Mouse (Mus musculus) adipocyte (in vitro differentiated cells): ENCODE measurements at regions not wholly inside any gene's neighbourhood (a gene's known extent, or its start where the extent isn't known, plus 50 kb on each side); places are given as distances from the start of the nearest gene placed in this dataset.

ENCODE experiments used
- DNase-seq: peaks from one replicate; pipeline ENCODE4 v3.0.0-alpha.2; 2016; ENCODE audit warnings: low spot score

DNA sequence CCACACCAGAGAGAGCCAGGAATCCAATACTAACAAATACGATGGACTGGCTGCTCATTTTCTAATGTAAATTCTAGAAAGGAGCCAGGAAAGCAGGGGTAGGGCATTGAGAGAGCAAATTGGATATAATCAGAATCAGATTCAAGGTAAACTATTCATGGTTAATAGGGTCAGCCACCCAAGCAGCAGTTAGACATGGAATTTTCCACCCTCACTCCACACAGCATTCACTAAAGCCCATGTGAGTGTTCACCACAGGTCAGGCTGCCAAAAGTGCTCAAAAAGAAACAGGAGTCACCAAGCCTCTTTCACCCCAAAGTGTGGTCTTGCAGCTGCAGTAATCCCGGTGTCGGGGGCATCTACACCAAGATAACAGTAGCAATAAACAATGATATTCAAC, 596.9 kb downstream of the Tox3 start:
- DNase-seq, result no peak

DNA sequence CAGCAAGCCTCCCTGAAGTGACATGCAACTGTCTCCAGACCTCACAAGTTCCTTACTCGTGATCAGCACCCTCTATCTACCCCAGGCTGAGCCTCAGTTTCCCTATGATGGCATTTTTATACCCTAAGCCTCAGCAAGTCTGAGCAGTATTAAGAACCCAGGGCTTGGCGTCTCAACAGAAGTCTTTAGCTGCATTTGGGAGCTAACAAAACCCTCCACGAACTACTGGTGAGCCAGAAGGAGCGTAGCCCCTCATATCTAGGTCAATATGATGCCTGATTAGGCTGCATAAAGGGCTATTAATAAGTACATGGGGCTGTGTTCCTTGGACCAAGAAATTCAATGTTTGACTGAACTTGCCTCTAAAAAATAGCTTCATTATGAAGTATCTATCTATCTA, 600.4 kb downstream of the Tox3 start:
- no peak for DNase-seq

DNA sequence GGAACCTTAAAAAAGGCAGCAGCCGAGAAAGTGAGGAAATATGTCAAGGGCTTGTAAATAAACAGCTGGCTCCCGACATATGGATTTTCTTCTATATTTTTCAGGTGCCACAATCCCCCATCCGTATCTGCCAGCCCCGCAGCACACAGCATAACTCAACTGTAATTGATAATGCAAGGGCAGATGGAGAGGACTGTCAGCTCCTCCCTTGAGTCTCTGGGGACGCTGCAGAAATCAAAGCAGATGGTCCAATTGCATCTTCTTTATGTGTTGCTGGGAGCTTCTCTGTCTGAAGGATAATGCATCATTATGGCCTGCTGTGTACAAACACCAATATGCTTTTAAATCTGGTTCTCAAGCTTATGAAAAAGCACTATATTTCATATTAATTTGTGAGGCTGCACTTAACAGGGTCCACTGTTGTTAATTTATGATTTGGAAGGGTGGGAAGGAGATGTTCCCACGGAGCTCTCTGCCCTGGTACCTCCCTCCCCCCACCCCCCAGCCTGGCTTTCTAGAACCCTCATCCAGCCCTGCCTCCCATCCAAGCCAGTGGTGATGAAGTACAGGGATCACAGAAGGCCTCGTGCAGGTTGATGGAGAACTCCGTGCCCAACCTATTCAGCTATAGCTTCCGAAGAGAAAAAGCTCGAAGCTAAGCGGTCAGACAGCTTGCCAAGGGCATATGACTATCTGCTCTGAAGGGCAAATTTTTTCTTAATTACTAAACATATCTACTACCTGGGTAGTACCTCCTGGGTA, 603.7 kb downstream of the Tox3 start:
- DNase-seq, result no peak

DNA sequence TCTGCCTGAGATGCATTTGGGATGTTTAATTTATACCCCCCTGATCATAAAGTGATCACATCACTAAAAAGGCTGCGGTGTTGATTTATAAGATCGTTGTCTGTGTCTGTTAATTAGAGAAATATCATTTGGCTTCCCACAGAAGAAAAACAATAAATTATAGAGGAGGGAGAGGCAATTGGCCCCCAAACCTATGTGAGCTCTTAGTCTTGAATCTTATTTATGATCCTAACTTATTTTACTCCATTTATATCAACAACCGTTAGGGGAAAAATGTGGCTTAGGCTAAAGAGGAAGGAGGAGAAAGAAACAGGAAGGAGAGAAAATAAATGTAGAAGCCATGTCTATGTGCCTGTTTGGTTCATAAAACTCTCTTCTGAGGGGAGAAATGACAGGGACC, 609.5 kb downstream of the Tox3 start:
- DNase-seq, result no peak

DNA sequence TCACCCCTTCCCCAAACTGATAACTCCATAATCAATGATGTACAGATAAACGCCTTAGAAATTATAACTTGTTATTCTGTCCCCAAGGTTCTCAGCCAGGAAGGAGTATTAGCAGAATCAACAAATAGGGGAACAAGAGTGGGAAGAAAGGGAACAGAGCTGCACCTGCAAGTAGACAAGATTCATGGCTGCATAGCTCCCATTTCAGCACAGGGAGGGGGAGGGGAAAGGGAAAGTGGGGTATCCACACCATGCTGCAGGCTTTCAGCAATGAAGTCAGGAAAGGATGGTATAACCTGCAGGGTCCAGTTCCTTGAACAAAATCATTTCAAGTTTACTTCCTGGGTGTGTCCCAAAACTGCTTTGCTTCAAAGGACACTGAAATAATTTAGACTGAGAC, 610.5 kb downstream of the Tox3 start:
- DNase-seq, result no peak

DNA sequence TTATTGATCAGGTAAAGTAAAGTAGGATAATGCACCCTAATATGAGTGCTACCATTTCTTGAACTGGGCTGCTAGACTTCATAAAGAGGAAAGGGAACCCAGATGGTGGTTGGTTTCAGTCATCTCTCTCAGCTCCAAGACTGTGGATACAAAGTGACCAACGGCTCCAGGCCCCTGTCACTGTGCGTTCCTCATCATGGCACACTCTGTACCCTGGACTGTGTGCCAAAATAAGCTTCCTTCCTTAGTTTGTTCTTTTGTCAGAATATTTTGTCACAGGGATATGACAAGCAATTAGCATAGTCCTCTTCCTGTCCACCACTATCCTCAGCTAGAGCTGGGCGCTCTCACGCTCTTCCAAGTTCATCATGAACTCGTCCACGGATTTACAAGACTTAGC, 620.9 kb downstream of the Tox3 start:
- no peak for DNase-seq

DNA sequence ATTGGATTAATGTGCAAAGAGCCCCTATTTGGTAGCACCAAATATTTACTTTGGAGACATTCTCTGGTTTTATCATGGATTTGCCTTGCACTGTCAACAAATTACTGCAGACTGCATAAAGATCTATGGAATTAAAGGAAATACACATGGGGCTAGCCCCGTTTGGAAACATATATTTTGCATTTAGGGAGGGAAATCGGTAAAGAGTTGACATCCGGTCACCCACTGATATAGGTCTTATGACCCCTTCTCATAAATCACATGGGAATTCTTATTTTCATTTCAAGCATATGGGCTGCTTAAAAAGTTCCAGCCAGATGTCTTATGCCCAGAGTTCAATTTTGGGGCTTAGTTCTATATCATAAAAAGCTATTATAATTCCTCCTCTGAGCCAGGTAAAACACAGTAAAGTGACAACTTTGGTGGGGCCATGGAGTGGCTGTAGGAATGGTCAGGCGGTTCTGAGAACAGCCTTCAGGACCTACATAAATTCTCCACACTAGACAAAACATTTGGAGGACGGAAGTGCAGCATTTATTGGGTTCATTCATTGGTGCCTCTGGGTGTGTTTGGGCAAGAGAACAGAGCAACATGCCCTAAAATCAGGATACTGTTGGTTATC, 626.3 kb downstream of the Tox3 start:
- no peak for DNase-seq

DNA sequence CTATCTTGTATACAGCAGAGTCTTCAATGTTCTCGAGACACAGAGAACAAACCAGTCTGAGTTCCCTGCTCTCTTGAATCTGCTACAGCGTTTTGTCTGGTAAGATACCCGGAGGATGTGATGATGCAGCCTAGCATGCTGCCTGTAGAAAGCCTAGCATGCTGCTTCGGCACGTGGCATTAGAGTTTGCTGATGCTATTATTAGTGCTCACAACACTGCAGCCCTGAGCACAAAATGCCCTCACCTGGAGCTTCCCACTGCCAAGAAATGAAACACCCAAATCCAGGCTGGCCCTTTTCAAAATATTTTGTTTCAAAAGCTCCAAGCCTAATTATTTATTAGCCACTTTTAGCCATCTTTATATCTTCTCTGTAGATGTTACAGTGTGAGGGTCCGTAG, 634.3 kb downstream of the Tox3 start:
- DNase-seq, result no peak

DNA sequence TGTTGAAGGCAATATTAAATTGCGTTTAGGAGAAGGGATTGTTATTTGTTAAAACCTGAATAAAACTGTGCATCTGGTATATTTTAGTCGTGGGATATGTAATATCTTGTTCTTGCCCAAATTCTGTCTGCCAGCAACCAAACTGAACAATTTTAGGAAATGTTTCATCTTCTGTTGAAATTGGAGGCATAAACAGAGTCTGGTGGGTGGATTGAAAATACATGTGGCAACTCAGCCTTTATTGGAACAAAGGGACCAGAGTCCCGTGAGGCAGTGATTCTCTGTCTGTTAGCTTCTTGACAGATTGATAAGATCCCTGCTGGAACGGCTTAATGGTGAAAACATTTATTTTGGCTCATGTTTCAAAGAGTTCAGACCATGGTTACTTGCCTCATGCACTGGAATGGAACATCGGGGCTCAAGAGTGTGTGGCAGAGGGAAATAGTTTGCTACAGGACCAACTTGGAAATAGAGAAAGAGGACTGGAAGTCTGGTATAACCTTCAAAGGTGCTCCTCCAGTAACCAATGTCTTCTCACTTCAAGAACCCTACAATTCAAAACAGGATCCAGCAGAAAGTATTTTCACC, 640.7 kb downstream of the Tox3 start:
- no peak for DNase-seq

DNA sequence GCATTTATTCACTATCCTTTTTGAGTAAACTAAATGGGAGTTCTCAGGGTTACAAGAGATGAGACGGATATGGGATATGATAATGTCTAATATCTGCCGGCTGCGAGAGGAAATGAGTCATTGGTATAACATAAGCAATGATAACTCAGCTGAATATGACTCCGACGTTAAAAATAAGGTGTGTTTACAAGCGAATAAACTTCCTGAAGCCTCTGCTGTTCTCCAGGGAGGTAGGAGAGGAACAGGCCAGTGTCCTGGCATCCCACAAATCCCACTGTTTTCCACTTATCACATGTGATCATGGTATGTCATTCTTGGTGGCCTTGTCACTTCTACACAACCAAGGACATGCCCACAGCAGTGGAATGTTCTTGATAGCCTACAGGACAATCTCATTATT, 641.7 kb upstream of the Sall1 start:
- DNase-seq, result no peak

DNA sequence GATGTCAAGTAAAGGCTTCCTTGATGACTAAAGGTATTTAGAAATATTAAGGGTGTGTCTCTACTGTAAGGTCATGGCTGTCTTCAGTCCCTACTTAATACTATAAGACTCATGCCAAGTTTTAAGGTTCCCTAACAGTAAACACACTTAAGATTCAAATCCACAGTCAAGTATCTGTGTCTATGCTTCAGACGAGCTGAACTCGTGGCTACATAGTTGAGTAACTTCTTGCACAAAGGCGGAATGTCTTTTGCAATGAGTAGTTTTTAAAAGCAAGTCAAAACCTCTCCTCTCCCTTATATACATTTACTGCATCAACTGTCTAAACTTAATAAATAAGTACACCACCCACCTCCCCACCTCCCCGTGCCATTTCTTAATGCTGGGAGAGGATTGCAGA, 637.0 kb upstream of the Sall1 start:
- DNase-seq, result no peak

DNA sequence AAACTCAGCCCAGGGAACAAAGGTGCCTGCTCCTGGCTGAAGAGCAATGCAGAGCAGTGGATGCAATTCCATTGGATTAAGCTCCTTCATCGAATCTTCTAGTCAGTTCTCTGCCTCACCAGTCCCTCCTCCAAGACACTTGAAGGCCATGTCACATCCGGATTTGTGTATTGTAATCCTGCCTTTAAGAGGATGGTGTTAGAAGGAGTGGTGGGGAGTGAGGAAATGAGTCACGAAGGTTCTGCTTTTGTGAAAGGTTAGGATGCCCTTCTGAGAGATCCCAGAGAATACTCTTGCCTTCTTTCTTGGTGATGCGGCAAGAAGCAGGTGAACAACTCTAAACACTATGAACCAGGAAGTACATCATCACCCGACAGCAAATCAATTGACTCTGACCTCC, 636.4 kb upstream of the Sall1 start:
- DNase-seq, result no peak

DNA sequence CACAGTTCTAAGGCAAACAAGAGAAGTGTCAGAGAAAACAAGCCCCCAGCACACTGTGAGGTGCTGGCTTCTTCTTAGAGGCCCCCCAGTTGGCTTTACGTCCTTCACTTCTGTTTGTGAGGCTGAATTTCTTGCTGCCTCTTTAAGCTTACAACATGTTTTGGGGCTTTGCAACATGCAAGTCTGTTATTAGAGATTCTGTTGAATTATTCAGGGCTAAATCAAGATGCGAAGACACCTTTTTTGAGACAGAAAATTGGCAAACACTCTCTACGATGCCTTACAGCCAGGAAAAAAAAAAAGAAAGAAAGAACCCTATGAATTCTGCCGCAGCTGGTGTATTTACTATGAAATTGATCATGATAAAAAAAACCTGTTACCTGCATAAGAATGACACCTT, 635.6 kb upstream of the Sall1 start:
- DNase-seq, result no peak

DNA sequence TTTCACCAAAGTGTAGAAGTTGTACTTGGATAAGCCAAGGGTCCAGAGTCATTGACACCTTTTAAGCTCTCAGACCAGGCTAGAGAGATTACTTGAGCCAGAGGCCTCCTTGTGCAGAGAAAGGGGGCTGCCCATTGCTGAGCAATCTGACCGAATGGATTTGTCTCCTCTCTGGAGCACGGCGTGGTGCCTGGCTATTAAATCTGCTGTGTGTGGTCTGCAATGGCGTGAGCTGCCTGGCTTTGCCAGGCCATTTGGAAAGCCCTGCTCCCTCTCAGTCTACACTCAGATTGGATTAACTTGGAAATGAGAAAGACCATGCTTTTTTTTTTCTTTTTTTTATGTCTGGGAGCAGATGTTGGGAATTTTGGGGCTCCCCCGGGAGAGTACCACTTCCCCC, 633.3 kb upstream of the Sall1 start:
- no peak for DNase-seq

DNA sequence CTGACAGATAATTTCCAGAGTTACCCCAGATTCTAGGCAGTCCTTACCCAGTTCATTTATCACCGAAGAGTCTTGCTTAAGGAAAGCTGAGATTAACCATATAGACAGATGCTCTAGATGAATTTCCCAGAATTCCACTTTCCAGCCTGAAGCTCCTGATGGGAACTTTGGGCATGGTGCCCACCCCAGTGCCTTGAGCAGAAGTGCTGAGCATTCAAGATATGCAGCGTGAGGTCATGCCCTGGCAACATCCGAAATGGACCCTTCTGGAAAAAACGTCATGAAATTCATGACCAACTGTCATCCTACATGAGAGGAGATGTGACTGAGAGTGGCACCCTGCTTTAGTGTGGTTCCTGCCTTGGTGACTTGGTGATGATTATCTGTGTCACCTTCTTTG, 629.9 kb upstream of the Sall1 start:
- no peak for DNase-seq

DNA sequence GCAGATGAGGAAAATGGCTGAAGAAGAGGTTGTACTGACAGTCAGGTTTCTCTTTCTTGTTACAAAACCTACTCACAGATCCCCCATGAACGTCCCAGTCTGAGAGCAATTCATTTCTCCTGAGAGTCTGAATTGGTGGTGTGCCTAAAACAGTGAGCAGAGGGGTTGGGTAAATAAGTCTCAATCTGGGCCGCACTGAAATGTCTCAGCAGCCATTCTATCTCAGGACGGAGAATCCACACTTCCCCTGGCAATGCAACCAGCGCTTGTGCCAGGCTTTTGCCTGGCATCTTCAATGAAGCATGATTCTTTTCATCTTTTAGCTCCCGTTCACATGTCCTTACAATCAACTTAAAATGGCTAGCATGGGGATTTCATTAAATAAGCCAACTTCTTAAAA, 628.7 kb upstream of the Sall1 start:
- no peak for DNase-seq

DNA sequence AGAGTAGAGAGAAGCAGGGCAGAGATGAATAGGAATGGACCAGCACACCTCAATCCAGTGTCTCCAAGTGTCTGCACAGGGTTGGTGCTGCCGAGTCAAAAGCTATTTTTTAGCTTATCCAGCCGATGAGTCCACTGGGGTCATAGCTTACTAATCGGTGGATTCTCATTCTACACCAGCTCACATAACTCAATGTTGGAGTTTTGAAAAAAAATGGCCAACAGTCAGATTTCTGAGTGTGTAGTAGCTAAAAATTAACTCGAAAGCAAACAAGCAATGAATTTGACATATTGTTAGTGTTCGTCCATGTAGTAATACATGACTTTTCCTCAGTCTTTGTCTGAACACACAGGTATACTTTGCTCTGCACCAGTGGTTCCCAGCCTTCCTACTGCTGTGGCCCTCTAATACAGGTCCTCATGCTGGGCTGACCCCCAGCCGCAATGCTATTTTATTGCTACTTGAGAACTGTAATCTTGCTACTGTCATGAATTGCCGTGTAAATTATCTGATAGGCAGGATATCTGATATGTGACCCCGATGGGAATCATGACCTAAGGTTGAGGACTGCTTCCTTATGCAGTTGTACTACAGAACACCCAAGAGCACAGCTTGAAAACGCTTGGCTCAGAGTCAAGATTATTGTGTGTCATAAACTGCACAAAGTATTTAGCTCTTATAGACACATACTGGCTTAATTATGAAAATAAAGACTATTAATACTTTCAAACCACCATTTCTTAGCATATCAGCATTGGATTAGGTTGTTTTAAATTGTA, 621.1 kb upstream of the Sall1 start:
- no peak for DNase-seq

DNA sequence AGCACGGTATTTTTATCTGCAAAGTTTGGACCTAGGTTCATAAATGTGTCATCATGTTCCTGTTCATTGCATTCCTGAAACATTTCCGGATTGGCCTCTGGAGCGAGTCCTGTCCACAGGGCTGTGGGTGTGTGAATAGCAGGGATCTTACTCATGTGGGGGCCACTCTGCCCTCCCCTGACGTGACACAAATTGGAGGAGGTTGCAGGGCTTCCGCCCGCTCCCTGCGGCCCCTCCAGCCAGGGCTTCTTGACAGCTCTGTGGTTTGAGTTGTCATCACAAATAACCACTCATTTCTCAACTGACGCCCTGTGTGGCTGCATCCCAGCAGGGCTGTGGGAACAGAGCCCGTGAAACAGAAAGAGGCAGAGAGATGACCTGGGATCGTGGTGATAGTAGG, 619.9 kb upstream of the Sall1 start:
- no peak for DNase-seq

DNA sequence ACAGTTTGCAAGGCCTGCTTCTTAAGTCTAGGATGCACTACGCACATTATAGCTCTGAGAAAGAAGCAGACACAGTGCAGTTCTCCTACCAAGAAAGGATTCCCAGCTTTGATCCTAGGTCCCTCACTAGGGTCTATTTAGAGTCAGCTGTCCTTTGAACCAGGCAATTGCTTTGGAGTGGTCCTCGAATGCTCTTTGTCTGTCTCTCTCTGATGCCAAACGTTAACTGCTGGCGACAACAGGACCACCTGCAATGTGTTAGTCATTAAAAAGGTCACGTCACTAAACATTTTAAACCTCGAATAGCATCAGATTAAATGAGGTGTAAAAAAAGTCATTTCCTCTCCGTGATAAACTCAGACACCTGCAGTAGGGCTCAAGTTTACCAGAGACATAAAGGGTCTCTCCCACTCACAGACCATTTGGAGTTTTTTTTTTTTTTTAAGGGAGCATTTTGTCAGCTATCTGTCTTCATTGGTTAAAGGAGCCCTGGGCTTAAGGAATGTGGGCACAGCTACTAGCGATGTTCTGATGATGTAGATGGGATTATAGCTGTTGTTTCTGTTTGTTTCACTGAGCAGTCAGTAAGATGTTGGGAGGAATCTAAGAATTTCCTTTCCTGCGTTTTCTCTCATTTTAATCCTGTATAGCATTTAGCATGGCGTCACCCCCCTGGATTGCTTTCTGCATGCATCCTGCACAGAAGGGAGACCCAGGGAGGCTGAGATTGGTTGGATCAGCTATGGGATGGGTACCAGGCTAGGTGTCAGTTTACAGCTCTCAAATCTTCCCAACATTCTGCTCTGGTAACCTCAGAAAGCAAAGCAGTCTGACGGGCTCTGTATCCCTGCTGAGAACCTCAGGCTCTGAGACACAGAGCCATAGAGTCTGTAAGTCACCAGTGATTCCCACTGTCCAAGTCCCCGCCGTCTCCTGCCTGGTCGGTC, 615.3 kb upstream of the Sall1 start:
- no peak for DNase-seq

DNA sequence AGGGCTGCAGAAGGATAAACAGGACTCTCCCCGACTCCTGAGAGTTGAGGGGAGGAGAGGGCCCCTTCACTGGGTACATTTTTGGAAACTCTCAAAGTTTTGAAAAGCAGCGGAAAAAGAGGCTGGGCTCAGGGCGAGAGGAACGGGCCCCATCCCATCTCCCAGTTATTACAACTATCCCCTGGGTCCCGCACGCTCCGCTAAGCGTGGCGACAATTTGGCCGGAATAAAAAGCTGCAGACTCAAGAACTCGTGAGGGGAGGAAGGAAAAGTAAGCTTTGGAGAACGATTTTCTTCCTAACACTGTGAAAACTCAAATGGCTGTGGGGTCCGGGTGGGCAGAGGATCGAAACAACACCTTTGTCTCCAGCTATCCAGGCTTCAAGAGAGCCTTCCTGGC, 611.4 kb upstream of the Sall1 start:
- no peak for DNase-seq

DNA sequence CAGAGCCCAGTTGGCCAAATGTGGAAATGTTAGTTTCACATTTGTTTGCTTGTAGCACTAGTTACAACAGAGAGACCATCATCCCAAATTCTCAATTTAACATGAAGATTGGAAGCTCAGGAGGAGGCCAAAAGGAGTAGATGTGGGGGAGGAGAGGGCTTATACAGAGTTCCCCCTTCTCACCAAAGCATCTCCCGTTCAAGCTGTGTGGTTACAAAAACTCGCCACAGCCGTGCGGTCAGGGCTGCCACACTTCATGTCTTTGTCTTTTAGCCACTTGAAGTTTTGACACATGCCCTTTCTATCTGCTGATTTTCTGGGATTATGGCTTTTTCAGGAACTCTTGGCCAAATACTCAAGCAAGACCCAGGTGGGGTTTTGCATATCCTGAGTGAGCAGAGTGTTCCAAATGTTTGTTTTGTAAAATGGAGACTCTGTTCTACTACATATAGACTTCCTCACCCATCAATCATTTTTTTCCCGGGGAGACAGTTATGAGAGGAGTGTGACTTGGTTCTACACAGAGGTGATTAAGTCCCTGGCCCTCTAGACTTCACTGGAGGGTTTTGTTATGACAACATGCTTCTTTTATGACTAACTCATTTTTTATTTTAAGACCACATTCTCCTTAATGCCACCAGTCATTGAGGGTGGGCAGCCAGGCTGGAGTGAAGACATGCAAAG, 605.4 kb upstream of the Sall1 start:
- DNase-seq, result no peak
